In genomic region chr9:108517253-108517930, GRCm38 (mm10) we compare ENCODE assay signal across 8 mouse cellular contexts. TPM values are rescaled to one million over a fixed set of nuclear protein-coding genes. Genes with fewer than 3 reads are reported as not detected.
DNase-seq lines count a peak whose midpoint lies in the region; ATAC-seq and TF ChIP-seq lines count a peak whose summit lies in the region.

No protein-coding gene starts in this region.

- peak overlapping the region; percentile 99 for H3K27ac ChIP-seq in embryonic facial prominence, embryonic 11.5 days (replicated peaks; ENCODE audit: low read depth, low read length)
- peak overlapping the region; percentile 95 for H3K27ac ChIP-seq in kidney, adult 2 months (ENCODE audit: insufficient read depth, low read depth, low read length)
- H3K27ac ChIP-seq in limb, embryonic 12.5 days, result peak overlapping the region; percentile 99
- H3K27ac ChIP-seq in midbrain, embryonic 14.5 days (replicated peaks; ENCODE audit: low read depth, low read length), result peak overlapping the region; percentile 99

- ATAC-seq in embryonic facial prominence, embryonic 11.5 days (replicated peaks; ENCODE audit: insufficient number of reproducible peaks, low FRiP score, low TSS enrichment, low read depth), result peak; percentile 80
- ATAC-seq in limb, embryonic 12.5 days (ENCODE audit: insufficient number of reproducible peaks, insufficient read depth, low FRiP score, low TSS enrichment, low read depth), result peak; percentile 65
- ATAC-seq in midbrain, embryonic 14.5 days (ENCODE audit: low FRiP score, low TSS enrichment), result peak; percentile 79

- H3K9me3 ChIP-seq in embryonic facial prominence, embryonic 11.5 days (replicated peaks; ENCODE audit: control insufficient read depth, low read length), result no peaks in the 10 kb centered on the region
- H3K9me3 ChIP-seq in limb, embryonic 12.5 days, result no peaks in the 10 kb centered on the region
- H3K9me3 ChIP-seq in midbrain, embryonic 14.5 days (ENCODE audit: control insufficient read depth, low read length), result no peaks in the 10 kb centered on the region

- peak; percentile 85 for DNase-seq in 3134 (ENCODE audit: extremely low read depth, insufficient read length, low spot score)
- DNase-seq in adrenal gland, postnatal 14 days, result peak; percentile 94
- DNase-seq in embryonic facial prominence, embryonic 11.5 days (ENCODE audit: low spot score), result peak; percentile 87
- DNase-seq in heart, adult 18-20 months, result peak; percentile 84 to 85
- peak; percentile 87 for DNase-seq in kidney, adult 2 months
- DNase-seq in midbrain, embryonic 14.5 days, result peak; percentile 95
- DNase-seq in spleen, adult 12 weeks (ENCODE audit: low spot score), result peak; percentile 75

- no peaks in the 10 kb centered on the region; the same call in 1 of the 2 replicates for H3K4me1 ChIP-seq in embryonic facial prominence, embryonic 11.5 days (ENCODE audit: control insufficient read depth, insufficient read depth, low read length)
- peaks cover 8% of the 10 kb centered on the region; the same call in 1 of the 2 replicates for H3K4me1 ChIP-seq in kidney, adult 2 months (ENCODE audit: control insufficient read depth, insufficient read depth, low read length)
- peaks cover 24% of the 10 kb centered on the region for H3K4me1 ChIP-seq in limb, embryonic 12.5 days (replicated peaks)
- H3K4me1 ChIP-seq in midbrain, embryonic 14.5 days (ENCODE audit: control insufficient read depth, insufficient read depth, low read length), result peaks cover 23% of the 10 kb centered on the region

- H3K9ac ChIP-seq in embryonic facial prominence, embryonic 11.5 days (replicated peaks; ENCODE audit: low read length), result peak overlapping the region; percentile 98
- peak overlapping the region; percentile 97 for H3K9ac ChIP-seq in limb, embryonic 12.5 days (replicated peaks)
- H3K9ac ChIP-seq in midbrain, embryonic 14.5 days (replicated peaks; ENCODE audit: low read length), result peak overlapping the region; percentile 95

- WGBS in embryonic facial prominence, embryonic 11.5 days, result under 1% methylated on average over 83 of the region's 95 CpGs
- WGBS in kidney, adult 2 months, result 1% methylated on average over 84 of the region's 95 CpGs
- WGBS in limb, embryonic 12.5 days, result under 1% methylated on average over 78 of the region's 95 CpGs
- WGBS in midbrain, embryonic 14.5 days, result under 1% methylated on average over 74 of the region's 95 CpGs

- peak overlapping the region; percentile 51 for H3K4me2 ChIP-seq in embryonic facial prominence, embryonic 11.5 days (ENCODE audit: low read depth, low read length)
- H3K4me2 ChIP-seq in limb, embryonic 12.5 days, result peak overlapping the region; percentile 72
- H3K4me2 ChIP-seq in midbrain, embryonic 14.5 days (ENCODE audit: low read length), result peak overlapping the region; percentile 86

- TF ChIP-seq POLR2A in kidney, adult 2 months (IDR thresholded peaks at IDR 0.05; ENCODE audit: low read depth, low read length), result no peak

- TF ChIP-seq CTCF in kidney, adult 2 months (conservative IDR thresholded peaks at IDR 0.05; ENCODE audit: insufficient read depth, insufficient read length, low read depth, low read length), result no peak

- peak overlapping the region; percentile 89 for H3K4me3 ChIP-seq in embryonic facial prominence, embryonic 11.5 days (ENCODE audit: low read depth, low read length)
- peak overlapping the region; percentile 78 for H3K4me3 ChIP-seq in kidney, adult 2 months (ENCODE audit: insufficient read depth, low read depth, low read length)
- peak overlapping the region; percentile 63 for H3K4me3 ChIP-seq in limb, embryonic 12.5 days (replicated peaks)
- peak overlapping the region; percentile 84 for H3K4me3 ChIP-seq in midbrain, embryonic 14.5 days (replicated peaks; ENCODE audit: low read depth, low read length)

- no peaks in the 10 kb centered on the region for H3K27me3 ChIP-seq in embryonic facial prominence, embryonic 11.5 days (ENCODE audit: control insufficient read depth, insufficient read depth, low read length)
- H3K27me3 ChIP-seq in kidney, adult 2 months (replicated peaks; ENCODE audit: control insufficient read depth, insufficient read depth, low read length), result no peaks in the 10 kb centered on the region
- H3K27me3 ChIP-seq in limb, embryonic 12.5 days, result no peaks in the 10 kb centered on the region
- no peaks in the 10 kb centered on the region for H3K27me3 ChIP-seq in midbrain, embryonic 14.5 days (ENCODE audit: control insufficient read depth, insufficient read depth, low read length)

- peaks cover 13% of the 10 kb centered on the region for H3K36me3 ChIP-seq in embryonic facial prominence, embryonic 11.5 days (replicated peaks; ENCODE audit: control insufficient read depth, insufficient read depth, low read depth, low read length)
- 0 out of 2 replicates have a peak, but pooled peaks cover 3% of the 10 kb centered on the region for H3K36me3 ChIP-seq in kidney, adult 2 months (ENCODE audit: control insufficient read depth, insufficient read depth, low read length)
- H3K36me3 ChIP-seq in limb, embryonic 12.5 days, result peaks cover 42% of the 10 kb centered on the region
- H3K36me3 ChIP-seq in midbrain, embryonic 14.5 days (ENCODE audit: control insufficient read depth, insufficient read depth, low read length), result peaks cover 39% of the 10 kb centered on the region

RNA-seq across cellular contexts. Expression of gene Qrich1, which starts 0.8 kb away (rescaled TPM):
- 114 and 125 TPM in 2 replicates for total RNA-seq in adrenal gland, postnatal 14 days (2021)
- polyA plus RNA-seq in embryonic facial prominence, embryonic 11.5 days (2014; fragmentation: Nextera tagmentation; extraction: Ambion mirVana), result 165 and 168 TPM in 2 replicates
- total RNA-seq in heart, adult 18-20 months (2021), result 10 to 100 TPM; 57.8 to 58.7 TPM
- polyA plus RNA-seq in kidney, adult 2 months (2012; rRNA removed), result 76.3 and 85.5 TPM in 2 replicates
- 156 and 159 TPM in 2 replicates for polyA plus RNA-seq in limb, embryonic 12.5 days (2016; fragmentation: Nextera tagmentation; extraction: Ambion mirVana)
- polyA plus RNA-seq in midbrain, embryonic 14.5 days (2014; fragmentation: Nextera tagmentation; extraction: Ambion mirVana), result 119 and 146 TPM in 2 replicates

RNA-seq across cellular contexts. Expression of gene Qars, which starts 9.9 kb away (rescaled TPM):
- total RNA-seq in adrenal gland, postnatal 14 days (2021), result 179 and 190 TPM in 2 replicates
- polyA plus RNA-seq in embryonic facial prominence, embryonic 11.5 days (2014; fragmentation: Nextera tagmentation; extraction: Ambion mirVana), result 130 and 138 TPM in 2 replicates
- total RNA-seq in heart, adult 18-20 months (2021), result 10 to 100 TPM; 76.4 to 90.3 TPM
- polyA plus RNA-seq in kidney, adult 2 months (2012; rRNA removed), result 175 and 188 TPM in 2 replicates
- polyA plus RNA-seq in limb, embryonic 12.5 days (2016; fragmentation: Nextera tagmentation; extraction: Ambion mirVana), result 106 and 112 TPM in 2 replicates
- 61.8 and 70.8 TPM in 2 replicates for polyA plus RNA-seq in midbrain, embryonic 14.5 days (2014; fragmentation: Nextera tagmentation; extraction: Ambion mirVana)

RNA-seq across cellular contexts. Expression of gene Usp19, which starts 27.0 kb away (rescaled TPM):
- total RNA-seq in adrenal gland, postnatal 14 days (2021), result 163 and 175 TPM in 2 replicates
- 52.5 and 59.2 TPM in 2 replicates for polyA plus RNA-seq in embryonic facial prominence, embryonic 11.5 days (2014; fragmentation: Nextera tagmentation; extraction: Ambion mirVana)
- total RNA-seq in heart, adult 18-20 months (2021), result 10 to 100 TPM; 79.9 to 91.6 TPM
- polyA plus RNA-seq in kidney, adult 2 months (2012; rRNA removed), result 107 and 137 TPM in 2 replicates
- polyA plus RNA-seq in limb, embryonic 12.5 days (2016; fragmentation: Nextera tagmentation; extraction: Ambion mirVana), result 99.3 and 99.7 TPM in 2 replicates
- 64.3 and 72.5 TPM in 2 replicates for polyA plus RNA-seq in midbrain, embryonic 14.5 days (2014; fragmentation: Nextera tagmentation; extraction: Ambion mirVana)

RNA-seq across cellular contexts. Expression of gene Lamb2, which starts 37.9 kb away (rescaled TPM):
- total RNA-seq in adrenal gland, postnatal 14 days (2021), result 121 and 124 TPM in 2 replicates
- polyA plus RNA-seq in embryonic facial prominence, embryonic 11.5 days (2014; fragmentation: Nextera tagmentation; extraction: Ambion mirVana), result 15.3 and 15.4 TPM in 2 replicates
- 100 to 1,000 TPM; 334 to 339 TPM for total RNA-seq in heart, adult 18-20 months (2021)
- polyA plus RNA-seq in kidney, adult 2 months (2012; rRNA removed), result 80.4 and 89.1 TPM in 2 replicates
- polyA plus RNA-seq in limb, embryonic 12.5 days (2016; fragmentation: Nextera tagmentation; extraction: Ambion mirVana), result 40.8 and 43.7 TPM in 2 replicates
- 9.4 and 15.9 TPM in 2 replicates for polyA plus RNA-seq in midbrain, embryonic 14.5 days (2014; fragmentation: Nextera tagmentation; extraction: Ambion mirVana)

RNA-seq across cellular contexts. Expression of gene Impdh2, which starts 42.7 kb away (rescaled TPM):
- total RNA-seq in adrenal gland, postnatal 14 days (2021), result 99.2 and 110 TPM in 2 replicates
- 242 and 248 TPM in 2 replicates for polyA plus RNA-seq in embryonic facial prominence, embryonic 11.5 days (2014; fragmentation: Nextera tagmentation; extraction: Ambion mirVana)
- total RNA-seq in heart, adult 18-20 months (2021), result 10 to 100 TPM; 48.3 to 49.7 TPM
- polyA plus RNA-seq in kidney, adult 2 months (2012; rRNA removed), result 52.3 and 60.0 TPM in 2 replicates
- 201 and 213 TPM in 2 replicates for polyA plus RNA-seq in limb, embryonic 12.5 days (2016; fragmentation: Nextera tagmentation; extraction: Ambion mirVana)
- 99.3 and 107 TPM in 2 replicates for polyA plus RNA-seq in midbrain, embryonic 14.5 days (2014; fragmentation: Nextera tagmentation; extraction: Ambion mirVana)

Comparison
In these comparisons a context has a peak if more than half of its experiments do, and no peak if none do; other contexts are left out.
1. Peak in every context shown above with its lines: DNase-seq, ATAC-seq, H3K4me3 ChIP-seq and H3K27ac ChIP-seq.